Mouse (Mus musculus) embryo, embryonic 11 days (tissue): ENCODE data around the gene Ppp1r3e.
A peak's percentile ranks its signal among the peaks of the same experiment; 100 is the strongest.

Experiments
- DNase-seq: peaks from one replicate; pipeline ENCODE4 v3.0.0-alpha.2; 2015

Gene Ppp1r3e

DNA sequence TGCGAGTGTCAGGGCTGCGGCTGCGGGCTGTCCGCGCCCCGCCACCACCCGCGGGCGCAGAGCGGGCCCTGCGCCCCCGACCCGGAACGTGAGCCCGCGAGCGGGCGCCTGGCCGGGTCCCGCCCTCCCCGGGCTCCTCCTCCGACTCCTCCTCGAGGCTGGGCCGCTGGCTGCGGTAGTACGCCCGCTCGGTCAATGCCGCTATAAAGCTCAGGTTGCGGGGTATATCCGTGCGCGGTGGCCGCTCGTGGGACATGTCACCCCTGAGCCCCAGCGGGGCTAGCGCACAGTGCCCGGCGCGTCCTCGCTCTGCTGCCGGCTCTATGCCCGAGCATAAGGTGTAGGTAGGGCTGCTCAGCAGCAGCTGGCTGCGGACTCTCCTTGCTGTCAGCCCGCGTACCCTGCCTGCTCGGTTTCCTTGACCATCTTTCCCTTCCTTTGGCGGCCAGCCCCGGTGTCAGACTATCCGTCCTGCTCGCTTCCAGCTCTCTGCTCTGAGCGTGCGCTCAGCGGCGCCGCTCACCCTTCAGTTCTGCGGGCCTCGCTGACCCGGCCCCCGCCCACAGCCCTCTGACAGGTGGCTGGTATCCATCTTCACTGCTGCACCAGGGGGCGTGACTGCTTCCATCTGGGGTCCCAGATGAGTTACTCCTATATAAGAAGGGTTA is at the start of gene Ppp1r3e:
Ppp1r3e (minus strand) TSS at position 503 of the 668 bp plus-strand sequence.
- DNase-seq: peak; percentile 76

DNA sequence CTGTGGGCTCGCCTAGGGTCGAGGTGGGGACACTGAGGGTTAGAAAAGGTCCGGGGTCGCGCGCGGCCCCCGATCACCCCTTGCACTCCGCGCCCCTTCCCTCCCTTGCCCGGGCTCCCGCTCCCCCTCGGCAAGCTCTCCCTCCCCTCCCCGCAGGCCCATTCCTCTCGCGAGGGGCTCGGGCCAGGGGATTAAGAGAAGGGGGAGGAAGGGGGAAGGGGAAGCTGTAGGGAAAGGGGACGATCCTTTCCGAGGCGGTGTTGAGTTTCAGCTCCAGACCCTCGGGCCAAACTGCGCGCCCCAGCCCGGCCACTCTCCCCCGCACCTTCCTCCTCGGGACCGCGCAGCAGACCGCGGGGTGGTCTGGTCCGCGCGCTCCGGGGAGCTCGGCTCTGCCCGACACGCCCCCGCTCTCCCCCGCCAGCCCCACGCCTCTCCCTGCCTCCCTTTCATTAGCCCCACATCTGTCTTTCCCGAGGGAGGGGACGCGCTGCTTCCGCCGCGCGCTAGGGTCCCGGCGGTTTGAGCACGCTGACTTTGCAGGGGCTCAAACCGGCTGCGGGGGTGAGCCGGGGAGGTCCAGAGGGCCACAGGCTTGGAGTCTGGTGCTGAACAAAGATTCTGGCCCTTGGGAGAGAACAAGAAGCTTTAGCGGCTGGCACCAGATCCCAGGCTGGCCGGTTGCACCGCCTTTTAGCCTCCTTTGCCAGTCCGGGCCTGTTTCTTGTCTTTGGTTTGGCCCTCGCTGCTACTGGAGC is 49.2 kb upstream of the Ppp1r3e start:
- DNase-seq: peak; percentile 93

DNA sequence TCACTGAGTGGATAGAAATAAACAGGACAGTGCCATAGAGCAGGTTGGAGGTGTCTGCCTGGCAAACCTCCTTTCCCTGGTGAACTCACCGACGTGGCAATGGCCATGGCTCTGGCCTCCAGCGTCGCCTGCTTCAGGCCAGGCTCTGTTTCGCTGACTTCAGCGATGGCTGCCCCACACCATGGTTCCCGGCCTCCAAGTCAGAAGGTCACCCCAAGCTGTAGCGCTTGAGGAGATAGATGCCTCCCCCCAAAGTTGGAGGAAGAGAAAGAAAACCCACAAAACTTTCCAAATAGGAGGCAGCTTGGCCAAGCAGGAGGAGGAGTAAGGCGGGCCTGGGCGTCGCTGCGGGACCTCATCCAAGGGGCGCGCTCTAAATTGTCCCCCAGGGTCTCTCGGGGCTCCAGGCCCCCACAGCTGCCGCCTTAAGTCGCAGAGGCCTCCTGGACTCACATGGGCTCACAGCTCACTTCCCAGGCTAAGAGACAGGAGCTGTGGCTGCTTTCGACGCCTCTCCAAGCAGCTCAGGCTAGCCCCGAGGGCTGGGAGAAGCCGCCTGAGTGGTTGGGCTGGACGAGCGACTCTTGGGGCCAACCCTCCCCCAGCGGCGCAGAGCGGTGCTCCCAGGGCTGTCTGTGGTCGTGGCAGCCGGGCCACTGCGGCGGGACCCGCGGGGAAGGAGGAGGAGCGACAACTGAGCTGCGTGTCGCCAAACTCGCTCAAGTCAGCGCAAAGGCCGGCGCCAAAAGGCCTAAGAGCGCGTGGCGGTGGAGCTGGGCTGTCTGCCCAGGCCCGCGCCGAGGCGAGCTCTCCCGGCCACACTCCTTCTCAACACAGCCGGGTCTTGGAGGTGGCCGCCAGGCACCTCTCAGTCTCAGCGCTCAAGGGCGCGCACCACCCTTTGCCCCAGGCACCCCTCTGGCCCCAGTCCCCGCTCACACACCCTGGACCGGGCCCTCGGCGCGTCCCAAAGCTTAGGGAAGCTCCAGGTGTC is 48.3 kb upstream of the Ppp1r3e start, which contains the start of gene Efs:
Efs (minus strand) TSS at position 778 of the 994 bp plus-strand sequence.
- DNase-seq: peak; percentile 82

DNA sequence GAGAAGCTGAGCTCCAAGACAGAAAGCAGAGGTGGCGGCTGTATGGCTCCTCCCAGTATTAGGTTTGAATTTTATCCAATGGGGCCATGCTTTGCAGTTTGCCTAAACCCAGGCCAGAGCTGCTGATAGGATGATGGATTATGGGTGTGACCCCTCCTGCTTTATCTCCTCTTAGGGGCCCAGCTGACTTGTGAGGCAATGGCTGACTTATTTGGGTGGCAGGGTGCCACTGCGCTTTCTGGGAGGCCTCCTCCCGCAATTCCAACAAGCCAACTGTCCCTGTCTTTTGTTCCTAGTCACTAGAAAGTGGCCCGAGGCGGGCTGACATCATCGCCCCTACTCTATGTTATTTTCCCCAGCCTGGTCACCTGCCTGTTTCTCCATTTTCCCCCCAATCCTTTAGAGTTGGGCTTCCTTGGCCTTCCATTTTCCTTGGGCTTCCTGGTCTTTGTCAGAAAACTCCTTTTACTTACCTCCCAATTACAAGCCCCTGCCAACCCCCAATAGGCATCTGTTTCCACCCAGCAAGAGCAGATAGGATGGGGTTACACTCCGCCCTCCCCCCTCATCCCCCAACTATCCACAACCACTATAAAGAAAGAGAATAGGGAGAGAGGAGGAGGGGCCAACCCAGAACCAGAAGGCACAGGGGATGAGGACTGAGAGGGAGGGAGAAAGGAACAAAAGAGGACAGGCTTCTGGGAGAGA is 47.4 kb upstream of the Ppp1r3e start:
- peak; percentile 79 for DNase-seq

DNA sequence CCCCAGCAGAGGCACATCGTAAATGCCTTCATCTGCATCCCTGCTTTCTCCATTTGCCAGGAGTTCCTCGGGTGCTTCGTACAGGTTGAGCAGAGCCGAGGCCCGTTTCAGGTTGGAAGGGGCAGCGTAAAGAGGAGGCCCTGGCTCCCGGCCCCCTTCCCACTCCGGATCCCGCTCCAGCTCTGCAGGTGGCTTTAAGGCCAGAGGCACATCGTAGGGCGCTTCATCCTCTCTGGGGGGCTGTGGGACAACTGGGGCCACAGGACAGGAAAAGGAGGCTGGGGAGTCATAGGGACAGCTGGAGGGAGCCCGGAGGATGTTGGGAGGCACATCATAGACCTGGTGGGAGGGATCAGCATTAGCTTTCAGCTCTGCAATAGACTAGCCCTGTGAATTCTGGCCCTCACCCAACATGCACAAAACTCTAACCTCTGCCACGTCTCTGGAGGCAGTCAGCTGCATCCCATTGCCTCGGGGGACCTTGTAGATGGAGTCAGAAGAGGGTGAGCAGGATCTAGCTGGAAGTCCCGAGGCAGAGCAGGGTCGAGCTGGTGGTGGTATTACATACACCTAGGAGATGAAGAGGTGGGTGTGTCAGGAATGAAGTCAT is 42.8 kb upstream of the Ppp1r3e start:
- DNase-seq: no peak

DNA sequence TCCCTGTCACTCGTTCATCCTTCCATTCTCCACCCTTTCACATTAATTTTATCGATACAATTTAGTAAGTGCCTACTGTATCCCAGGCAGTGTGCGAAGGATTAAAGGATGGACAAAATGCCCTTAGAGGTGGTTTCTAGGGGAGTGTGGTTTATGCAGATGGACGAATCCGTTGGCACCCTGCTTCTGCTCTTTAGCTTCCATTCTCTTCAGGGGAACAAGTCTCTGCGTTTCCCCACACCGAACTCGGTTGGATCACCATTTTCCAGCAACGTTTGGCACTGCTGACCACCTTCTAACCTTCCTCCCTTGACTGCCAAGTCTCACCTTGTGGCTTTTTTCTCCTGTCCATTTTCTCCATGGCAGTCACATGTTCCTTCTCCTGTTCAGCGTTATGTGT is 36.0 kb upstream of the Ppp1r3e start:
- no peak for DNase-seq

DNA sequence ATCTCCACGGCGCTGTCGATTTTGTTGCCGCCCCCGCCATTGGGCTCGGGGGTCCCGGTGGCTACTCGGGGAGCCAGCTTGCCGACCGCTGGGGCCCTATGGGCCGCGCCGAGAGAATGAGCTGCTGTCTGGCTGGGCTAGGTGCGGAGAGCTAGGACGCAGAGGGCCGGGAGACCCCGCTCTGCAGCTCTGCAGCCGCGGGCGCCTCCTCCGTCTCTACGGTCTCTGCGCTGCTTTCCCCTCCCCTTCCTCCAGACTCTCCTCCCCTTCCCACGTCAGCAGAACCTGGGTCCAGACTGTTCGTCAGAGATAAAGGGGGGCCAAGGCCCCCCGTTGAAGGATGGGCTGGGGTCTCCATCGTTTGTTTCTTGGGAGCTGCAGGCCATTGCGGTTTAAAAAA is 35.5 kb upstream of the Ppp1r3e start, which contains the start of gene Slc22a17:
Slc22a17 (minus strand) TSS at position 247 of the 400 bp plus-strand sequence.
- peak; percentile 91 for DNase-seq

DNA sequence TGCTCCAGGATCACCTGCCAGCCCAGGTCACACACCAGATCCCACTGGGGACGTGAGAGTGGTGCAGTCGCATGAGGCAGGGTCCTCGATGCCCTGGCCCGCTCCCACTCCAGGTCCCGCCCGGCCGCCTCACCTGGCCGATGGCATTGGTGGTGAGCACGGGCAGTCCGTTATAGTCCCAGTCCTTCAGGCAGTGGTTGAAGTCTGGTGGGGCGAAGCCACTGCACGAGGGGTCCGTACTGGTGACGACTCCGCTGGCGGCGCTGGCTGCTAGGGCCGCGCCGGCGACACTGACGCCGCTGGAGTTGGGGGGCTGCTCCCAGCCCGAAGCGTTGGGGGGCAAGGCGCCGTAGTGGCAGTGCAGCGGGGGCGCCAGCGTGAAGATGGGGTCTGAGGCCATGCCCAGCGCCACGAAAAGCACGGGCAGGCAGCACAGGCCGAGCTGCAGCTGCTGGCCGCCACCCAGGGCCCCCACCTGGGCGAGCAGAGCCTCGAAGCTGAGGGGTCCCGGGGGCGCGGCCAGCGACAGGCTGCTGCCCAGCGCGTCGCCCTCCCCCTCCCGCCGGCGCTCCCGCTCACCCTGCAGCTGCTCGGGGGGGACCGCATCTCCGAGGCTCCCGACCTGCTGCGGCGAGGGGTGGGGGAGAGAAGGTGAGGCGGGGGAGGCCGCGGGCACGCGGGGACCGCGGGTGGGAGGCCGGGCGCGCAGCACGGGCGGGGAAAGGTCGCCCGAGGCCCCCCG is 34.9 kb upstream of the Ppp1r3e start:
- peak; percentile 57 for DNase-seq

DNA sequence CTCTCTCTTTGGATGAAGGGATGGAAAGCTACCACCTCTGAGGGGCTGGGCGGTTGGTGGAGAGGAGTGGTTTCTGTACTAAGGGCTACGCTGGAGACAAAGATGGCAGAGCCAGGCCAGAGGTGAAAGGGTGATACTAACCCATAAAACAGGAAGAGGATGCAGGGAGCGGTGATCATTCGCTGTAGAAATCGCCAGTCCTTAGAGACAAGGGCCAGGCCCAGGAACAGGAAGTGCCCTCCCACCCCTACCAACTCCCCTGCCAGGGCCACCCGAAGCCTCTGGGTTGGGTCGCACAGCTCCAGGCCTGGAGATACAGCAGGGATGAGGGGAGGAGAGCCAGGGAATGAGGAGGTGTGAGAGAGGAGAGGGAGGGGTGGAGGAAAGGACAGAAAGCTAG is 31.3 kb upstream of the Ppp1r3e start:
- DNase-seq: no peak

DNA sequence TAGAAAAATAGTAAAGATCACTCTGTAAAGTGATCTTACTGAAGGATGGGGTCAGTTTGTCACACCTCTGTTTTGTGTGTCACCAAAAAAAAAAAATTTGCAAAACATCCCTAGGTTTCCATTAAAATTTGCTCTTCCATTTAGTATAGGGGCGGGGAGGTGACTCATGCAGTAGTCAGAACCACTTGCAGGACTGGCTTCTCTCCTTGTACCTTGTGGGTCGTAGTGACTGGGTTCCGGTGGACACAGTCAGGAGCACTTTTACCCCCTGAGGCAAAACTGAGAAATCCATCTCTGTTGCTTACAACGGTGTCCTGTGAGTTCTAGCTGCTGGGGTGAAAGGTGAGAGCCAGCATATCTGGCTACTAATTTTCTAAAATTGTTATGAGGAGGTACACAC is 26.3 kb upstream of the Ppp1r3e start:
- no peak for DNase-seq

DNA sequence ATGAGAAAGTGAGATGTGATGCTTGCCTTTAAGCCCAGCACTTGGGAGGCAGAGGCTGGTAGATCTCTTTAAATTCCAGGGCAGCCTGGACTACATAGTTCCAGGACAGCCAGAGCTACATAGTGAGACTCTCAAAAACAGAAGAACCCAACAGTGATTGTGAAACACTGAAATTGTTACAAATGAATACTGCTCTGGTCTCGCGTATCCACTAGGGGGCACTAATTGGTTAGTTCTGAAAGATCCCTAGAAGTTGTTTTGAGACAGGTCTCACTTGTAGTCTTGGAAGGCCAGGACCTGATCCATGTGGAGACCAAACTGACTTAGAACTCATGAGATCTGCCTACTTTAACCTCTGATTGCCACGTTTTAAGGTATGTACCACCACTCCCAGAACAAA is 23.0 kb upstream of the Ppp1r3e start:
- DNase-seq: peak; percentile 89

DNA sequence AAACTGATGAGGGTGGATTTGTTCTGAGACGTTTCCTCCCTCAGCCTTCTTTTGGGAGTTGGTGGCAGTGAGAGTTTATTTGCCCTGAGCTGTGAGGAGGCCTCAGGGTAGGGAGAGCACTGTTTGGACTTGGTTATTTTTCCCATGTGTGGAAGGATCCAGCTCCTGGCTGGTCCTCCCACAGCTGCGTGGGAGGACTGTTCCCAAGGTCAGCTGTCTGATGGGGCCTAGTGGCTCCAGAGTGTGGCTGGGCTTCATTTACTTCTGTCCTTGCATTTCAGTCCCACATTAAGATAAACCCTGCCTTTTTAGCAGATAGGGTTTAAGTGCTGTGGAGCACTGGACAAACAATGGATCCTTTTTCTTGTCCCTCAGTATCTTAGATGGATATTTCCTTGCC is 20.1 kb upstream of the Ppp1r3e start:
- no peak for DNase-seq

DNA sequence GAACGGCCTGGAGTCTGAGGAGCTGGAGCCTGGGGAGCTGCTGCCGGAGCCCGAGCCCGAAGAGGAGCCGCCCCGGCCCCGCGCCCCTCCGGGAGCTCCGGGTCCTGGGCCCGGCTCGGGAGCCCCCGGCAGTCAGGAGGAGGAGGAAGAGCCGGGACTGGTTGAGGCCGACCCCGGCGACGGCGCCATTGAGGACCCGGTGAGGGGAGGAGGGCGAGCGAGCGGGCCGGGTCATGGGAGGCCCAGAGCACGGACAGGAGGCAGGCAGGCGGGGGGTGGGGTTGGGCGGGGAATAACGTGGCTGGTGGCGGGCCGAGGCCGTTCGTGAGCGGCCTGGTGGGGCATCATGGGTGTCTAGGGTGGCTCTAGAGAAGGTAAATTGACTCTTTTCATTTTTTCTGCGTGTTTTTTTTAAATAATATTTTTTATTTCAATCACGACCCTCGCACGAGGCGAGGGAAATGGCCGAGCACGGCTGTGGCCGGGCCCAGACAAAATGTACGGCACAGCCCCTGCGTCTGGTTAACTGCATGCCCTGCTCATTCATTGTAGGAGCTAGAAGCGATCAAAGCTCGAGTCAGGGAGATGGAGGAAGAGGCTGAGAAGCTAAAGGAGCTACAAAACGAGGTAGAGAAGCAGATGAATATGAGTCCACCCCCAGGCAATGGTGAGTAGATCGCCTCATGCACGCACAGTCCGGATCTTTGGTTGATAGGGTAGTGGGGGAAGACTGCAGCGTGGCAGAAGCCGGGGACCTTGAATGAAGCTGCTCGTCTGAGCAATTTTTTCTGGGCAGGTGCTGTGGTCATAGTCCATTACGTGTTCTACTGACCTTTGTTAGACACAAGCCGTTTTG is 17.2 kb upstream of the Ppp1r3e start:
- peak; percentile 57 for DNase-seq

DNA sequence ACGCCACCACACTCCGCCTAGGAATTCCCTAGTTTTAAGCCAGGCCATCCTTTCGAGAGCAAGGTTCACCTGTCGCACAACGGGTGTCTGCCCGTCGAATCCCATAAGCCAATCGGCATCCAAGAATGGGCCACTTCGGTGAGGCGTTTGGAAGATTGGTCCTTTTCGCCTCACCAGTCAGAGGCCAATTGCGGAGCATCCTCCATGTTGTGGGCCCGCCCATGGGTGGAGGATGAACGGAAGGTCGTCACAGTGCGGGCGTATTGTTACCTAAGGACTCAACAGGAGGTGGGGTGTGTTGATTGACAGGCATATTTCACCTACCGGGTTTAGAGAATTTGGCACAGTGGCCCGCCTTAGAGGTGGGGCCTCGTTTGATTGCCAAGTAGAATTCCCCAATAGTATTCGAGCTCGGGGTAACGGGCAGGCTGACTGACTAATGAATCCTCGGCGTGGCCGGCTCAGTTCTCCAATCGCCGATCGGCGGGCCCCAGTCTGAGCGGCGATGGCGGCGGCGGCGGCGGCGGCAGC is 16.4 kb upstream of the Ppp1r3e start:
- DNase-seq: peak; percentile 98

DNA sequence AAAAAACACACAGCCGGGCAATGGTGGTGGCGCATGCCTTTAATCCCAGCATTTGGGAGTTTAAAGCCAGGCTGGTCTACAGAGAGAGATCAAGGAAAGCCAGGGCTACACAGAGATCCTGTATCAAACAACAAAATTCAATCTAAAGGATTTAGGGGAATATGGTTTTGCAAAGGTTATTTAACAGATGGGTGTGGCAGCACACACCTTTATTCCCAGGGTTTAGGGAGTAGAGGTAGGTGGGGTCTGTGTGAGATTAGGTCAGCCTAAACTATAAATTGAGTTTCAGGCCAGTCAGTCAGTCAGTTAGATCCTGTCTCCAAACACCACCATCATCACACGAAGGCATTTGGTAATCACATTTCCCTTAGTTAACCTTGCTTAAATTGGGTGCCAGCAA is 14.8 kb upstream of the Ppp1r3e start, which contains the start of gene Pabpn1:
Pabpn1 (plus strand) TSS at position 301 of the 400 bp plus-strand sequence.
- no peak for DNase-seq

DNA sequence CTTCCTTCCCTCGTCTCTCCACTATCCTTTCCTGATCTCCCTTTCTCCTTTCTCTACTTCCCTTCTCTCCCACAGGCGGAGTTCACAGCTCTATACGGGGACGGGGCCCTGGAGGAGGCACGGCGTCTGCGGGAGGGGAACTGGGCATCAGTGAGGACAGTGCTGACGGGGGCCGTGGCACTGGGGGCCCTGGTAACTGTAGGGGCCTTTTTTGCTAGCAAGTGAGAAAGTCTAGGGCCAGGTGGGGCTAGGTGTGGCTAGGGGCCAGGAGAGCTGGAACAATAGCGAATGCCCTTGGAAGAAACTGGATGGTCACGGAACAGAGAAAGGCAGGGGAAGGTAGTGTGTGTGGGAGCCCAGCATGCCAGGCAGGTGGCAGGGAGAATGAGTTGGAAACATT is 8.0 kb upstream of the Ppp1r3e start:
- DNase-seq: no peak

DNA sequence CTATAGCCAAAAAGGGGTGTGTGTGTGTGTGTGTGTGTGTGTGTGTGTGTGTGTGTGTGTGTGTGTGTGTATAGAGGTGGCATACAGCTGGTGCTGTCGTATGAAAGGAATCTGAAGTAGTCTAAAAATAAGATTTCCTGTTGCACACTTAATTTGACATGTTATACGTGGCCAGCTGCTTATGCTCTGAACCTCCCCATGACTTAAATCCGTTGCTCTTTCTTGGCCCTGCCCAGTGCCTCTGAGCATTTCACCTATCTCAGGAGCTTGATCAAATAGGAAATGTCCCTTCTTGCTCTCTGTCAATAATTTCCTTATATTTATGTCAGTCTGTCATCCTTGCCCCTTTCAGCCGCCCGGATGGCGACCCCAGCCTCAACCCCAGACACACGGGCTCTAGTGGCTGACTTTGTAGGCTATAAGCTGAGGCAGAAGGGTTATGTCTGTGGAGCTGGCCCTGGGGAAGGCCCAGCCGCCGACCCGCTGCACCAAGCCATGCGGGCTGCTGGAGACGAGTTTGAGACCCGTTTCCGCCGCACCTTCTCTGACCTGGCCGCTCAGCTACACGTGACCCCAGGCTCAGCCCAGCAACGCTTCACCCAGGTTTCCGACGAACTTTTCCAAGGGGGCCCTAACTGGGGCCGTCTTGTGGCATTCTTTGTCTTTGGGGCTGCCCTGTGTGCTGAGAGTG is 6.8 kb upstream of the Ppp1r3e start:
- DNase-seq: peak; percentile 11

DNA sequence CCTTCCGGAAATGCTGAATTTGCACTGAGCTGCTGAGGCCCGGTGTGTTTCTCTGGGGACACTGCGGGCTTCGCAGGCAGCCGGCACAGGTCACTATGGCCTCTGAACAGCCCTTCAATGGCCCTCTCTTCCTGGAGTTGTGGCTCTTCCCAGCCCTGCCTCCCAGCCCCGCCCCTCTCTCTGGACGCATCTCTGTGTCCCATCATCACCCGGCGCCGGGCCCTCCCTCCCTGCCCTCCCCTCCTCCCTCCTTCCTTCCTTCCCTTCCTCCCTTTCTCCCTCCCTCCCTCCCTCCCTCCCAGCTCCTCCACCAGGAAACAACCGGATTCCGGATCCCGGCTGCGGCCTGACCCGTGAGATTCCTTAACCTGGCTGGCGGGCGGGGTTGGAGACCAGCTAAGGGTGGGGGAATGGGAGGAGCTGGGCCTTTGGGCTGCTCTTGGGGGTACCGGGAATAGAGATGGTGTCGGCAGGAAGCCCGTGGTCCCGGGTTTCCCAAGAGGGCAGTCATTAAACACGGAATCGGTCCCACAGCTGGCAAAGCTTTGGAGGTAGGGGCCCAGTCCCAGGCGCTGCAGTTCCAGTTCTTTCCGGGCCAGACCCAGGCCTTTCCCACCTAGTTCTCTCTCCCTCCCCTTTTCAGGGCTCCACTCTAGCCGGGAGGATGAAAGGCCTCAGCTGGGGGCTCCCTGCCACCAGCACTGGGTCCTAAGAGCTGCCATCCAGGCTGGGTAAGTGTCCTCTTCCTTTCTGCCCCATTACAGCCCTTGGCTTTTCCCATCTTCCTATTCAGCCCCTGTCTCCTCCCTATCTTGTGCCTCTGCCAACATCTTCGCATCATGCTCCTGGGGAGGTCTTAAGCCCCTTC is 6.0 kb upstream of the Ppp1r3e start, which contains the start of the genes Bcl2l2 and Gm20521:
Bcl2l2 (plus strand) TSS at position 224 of the 868 bp plus-strand sequence.
Gm20521 (plus strand) TSS at position 288 of the 868 bp plus-strand sequence.
- DNase-seq: peak; percentile 92
